Mouse (Mus musculus) embryonic facial prominence, embryonic 10.5 days (tissue): ENCODE results near the gene Lrrc58. TPM values are rescaled to one million over a fixed set of nuclear protein-coding genes. Genes with fewer than 3 reads are reported as not detected.

Experiments
- DNase-seq: peaks from one replicate; pipeline ENCODE4 v3.0.0-alpha.2; 2017; ENCODE audit warnings: low spot score
- H3K27ac ChIP-seq: fragments of 300-500 bp; sonication (generic); replicated peaks from 2 replicates; pipeline ENCODE4 v1.5.1; 2016; ENCODE audit warnings: mild to moderate bottlenecking
- H3K27me3 ChIP-seq: fragments of 300-500 bp; sonication (generic); replicated peaks from 2 replicates; pipeline ENCODE4 v1.6.1; 2016; ENCODE audit warnings: low read depth, mild to moderate bottlenecking; ENCODE audit not compliant: poor library complexity, severe bottlenecking
- H3K36me3 ChIP-seq: fragments of 300-500 bp; sonication (generic); replicated peaks from 2 replicates; pipeline ENCODE4 v1.6.1; 2016; ENCODE audit warnings: mild to moderate bottlenecking, moderate library complexity
- H3K4me1 ChIP-seq: fragments of 300-500 bp; sonication (generic); 2 replicates; pipeline ENCODE4 v1.6.1; 2016
- H3K4me3 ChIP-seq: fragments of 300-500 bp; sonication (generic); 2 replicates; pipeline ENCODE4 v1.5.1; 2016; ENCODE audit warnings: mild to moderate bottlenecking, moderate library complexity
- H3K9me3 ChIP-seq: fragments of 300-500 bp; sonication (generic); 2 replicates; pipeline ENCODE4 v1.6.1; 2016; ENCODE audit warnings: mild to moderate bottlenecking
- WGBS: fragments of 180-500 bp; shearing (Covaris S2); methylation state at CpG from one replicate; pipeline ENCODE4 v1.1.7; 2016; 5-methylcytosine and 5-hydroxymethylcytosine counted together
- polyA plus RNA-seq: library from polyadenylated mRNA; unstranded; fragments of >200 nt; fragmentation: Nextera tagmentation; extraction: Ambion mirVana; gene quantifications from 2 replicates; pipeline ENCODE4 v1.2.1, GENCODE M21; 2016

Gene Lrrc58
- polyA plus RNA-seq, 1 experiment from 2014 or later, result 68.9 TPM

- Histone ChIP-seq H3K9me3 (no peaks in the 10 kb centered on the region), H3K27ac (no peak overlapping the region), H3K4me3 (no peak overlapping the region), H3K4me1 (peaks cover 19% of the 10 kb centered on the region), H3K36me3 (peaks cover 79% of the 10 kb centered on the region), H3K27me3 (no peaks in the 10 kb centered on the region)
- 89% methylated on average over 4 of the region's 4 CpGs for WGBS
- no peak for DNase-seq
Measured at GRCm38 (mm10) chr16:37874501-37875235, 6.5 kb downstream of the Lrrc58 start.

- no peak for DNase-seq
- H3K36me3 ChIP-seq, result peaks cover 84% of the 10 kb centered on the region
- no peaks in the 10 kb centered on the region for H3K27me3 ChIP-seq
- WGBS, result 97% methylated on average over 3 of the region's 3 CpGs
- H3K4me1 ChIP-seq, result 0 out of 2 replicates have a peak, but pooled peaks cover 4% of the 10 kb centered on the region
- H3K4me3 ChIP-seq, result no peak overlapping the region
- H3K9me3 ChIP-seq, result no peaks in the 10 kb centered on the region
- H3K27ac ChIP-seq, result no peak overlapping the region
Measured at GRCm38 (mm10) chr16:37877406-37877805, 9.2 kb downstream of the Lrrc58 start.

DNA sequence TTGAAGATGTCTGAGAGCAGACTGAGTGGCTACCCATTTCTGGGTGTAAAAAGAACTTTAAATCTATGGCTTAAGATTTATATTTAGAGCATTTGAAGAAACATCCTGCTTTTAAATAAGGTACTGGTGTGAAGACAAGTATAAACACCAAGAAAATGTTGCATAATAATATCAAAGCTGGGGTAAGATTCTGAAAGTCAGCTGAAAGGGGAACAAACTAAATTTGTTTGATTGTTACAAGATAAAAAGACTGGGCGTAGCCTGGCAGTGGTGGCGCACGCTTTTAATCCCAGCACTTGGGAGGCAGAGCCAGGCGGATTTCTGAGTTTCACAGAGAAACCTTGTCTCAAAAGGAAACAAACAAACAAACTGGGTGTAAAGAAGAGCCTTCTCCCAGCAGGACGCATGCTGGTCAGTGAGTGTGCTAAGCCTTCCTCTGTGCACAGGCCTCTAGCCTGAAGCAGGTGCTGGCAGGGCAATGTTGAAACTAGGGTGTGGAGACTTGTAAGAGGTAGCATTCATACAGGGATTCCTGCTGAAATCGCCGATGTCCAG is 10.8 kb downstream of the Lrrc58 start:
- no peaks in the 10 kb centered on the region for H3K27me3 ChIP-seq
- 0 out of 2 replicates have a peak, but pooled peaks cover 4% of the 10 kb centered on the region for H3K4me1 ChIP-seq
- DNase-seq, result no peak
- H3K4me3 ChIP-seq, result no peak overlapping the region
- peaks cover 86% of the 10 kb centered on the region for H3K36me3 ChIP-seq
- 93% methylated on average over 7 of the region's 7 CpGs for WGBS
- H3K27ac ChIP-seq, result no peak overlapping the region
- no peaks in the 10 kb centered on the region for H3K9me3 ChIP-seq

DNA sequence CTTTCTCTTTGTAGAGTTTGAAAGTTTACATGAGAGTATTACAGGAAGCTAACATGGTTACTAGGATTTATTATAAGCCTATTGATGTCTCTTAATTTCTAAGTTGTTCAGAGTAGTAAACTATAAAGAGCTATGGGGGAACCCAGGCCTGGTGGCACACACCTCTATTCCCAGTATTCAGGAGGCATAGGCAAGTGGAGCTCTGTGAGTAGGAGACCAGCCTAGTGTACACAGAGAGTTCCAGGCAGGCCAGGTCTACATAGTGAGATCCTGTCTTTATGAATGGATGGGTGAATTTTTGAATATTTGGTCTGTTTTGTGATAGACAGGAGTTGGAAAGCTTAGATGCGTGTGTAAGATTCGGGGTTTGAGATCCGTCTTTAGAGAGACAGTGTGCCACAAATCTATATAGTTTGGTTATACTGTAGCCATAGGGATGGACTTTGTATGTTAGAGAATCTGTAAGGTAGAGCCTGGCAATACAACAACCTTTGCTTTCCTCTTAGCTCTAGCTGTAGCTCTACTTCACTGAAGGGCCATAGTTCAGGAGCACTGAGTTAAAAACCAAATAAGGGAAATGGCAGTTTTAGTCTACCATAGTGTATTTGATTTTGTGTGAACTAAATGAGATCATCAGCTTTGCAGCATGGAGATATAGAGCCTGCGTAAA is 11.7 kb downstream of the Lrrc58 start:
- Histone ChIP-seq H3K27me3 (no peaks in the 10 kb centered on the region), H3K9me3 (no peaks in the 10 kb centered on the region), H3K4me1 (0 out of 2 replicates have a peak, but pooled peaks cover 4% of the 10 kb centered on the region), H3K27ac (no peak overlapping the region), H3K36me3 (peaks cover 86% of the 10 kb centered on the region), H3K4me3 (no peak overlapping the region)
- no peak for DNase-seq
- WGBS, result 94% methylated on average over 4 of the region's 4 CpGs

DNA sequence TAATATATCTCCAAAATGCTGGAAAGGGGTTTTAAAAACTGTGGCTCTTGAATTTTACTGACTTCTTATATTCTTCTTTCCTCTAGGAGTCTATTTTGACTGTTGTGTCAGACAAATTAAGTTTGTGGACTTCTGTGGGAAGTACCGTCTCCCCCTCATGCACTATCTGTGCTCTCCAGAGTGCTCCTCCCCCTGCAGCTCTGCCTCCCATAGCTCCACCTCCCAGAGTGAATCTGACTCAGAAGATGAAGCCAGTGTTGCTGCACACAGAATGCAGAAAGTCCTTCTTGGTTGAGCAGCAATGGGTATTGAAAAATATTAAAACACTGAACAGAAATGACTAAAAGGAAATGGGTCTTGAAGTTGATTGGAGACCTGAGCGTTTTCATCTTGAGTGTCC is 13.0 kb downstream of the Lrrc58 start:
- peaks cover 84% of the 10 kb centered on the region for H3K36me3 ChIP-seq
- no peaks in the 10 kb centered on the region for H3K9me3 ChIP-seq
- no peaks in the 10 kb centered on the region for H3K27me3 ChIP-seq
- H3K27ac ChIP-seq, result no peak overlapping the region
- 0 out of 2 replicates have a peak, but pooled peaks cover 4% of the 10 kb centered on the region for H3K4me1 ChIP-seq
- DNase-seq, result no peak
- WGBS, result 83% methylated on average over 2 of the region's 2 CpGs
- H3K4me3 ChIP-seq, result no peak overlapping the region

DNA sequence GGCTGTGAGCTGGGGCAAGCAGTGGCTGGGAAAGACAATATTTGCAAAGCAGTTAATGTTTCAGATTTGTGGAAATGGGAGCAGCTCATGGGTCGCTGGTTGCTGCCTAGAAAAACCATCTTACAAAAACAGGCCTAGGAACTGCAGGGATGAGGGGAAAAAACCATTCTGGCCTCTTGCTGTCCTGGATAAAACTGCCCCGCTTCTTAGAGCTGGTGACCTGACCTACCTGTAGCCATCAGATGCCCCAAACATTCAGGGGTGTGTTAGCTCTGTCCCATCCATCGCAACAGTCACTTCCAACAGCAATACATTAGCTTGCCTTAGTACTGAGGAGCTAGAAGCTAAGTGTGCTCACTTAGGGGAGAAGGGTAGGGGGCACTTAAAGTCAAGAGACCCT is 20.8 kb downstream of the Lrrc58 start:
- Histone ChIP-seq H3K4me3 (no peak overlapping the region), H3K27me3 (no peaks in the 10 kb centered on the region), H3K36me3 (peaks cover 20% of the 10 kb centered on the region), H3K27ac (no peak overlapping the region), H3K9me3 (no peaks in the 10 kb centered on the region), H3K4me1 (peaks cover 16% of the 10 kb centered on the region)
- DNase-seq, result no peak
- WGBS, result 94% methylated on average over 3 of the region's 3 CpGs

DNA sequence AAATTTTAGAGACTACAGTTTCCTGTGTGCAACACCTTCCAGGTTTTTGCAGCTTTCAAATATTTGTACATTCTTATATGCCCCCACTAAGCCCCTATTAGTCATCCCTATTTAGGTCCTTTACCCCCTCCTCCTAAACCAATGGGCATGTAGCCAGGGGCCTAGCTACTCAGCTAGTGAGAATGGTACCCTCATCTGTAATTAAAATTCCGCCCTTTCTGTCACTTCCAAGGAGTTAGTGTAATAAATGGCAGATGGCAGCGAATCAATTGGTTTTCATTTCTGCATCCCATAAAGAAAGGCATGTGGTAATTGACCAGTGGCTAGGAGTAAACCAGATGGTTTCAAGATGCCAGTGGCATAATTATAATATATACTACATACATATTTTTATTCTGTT is 24.5 kb downstream of the Lrrc58 start:
- DNase-seq, result no peak
- no peak overlapping the region for H3K27ac ChIP-seq
- 63% methylated on average over 2 of the region's 2 CpGs for WGBS

GRCm38 (mm10) chr16:37893381-37893780 is 25.2 kb downstream of the Lrrc58 start:
- Histone ChIP-seq H3K4me3 (no peak overlapping the region), H3K27ac (no peak overlapping the region), H3K9me3 (no peaks in the 10 kb centered on the region), H3K4me1 (peaks cover 16% of the 10 kb centered on the region), H3K27me3 (no peaks in the 10 kb centered on the region), H3K36me3 (peaks cover 7% of the 10 kb centered on the region; the same call in 1 of the 2 replicates)
- DNase-seq, result no peak
- WGBS, result 73% methylated on average over 6 of the region's 6 CpGs

More for the DNA sequence above, 24.5 kb downstream of the Lrrc58 start:
- Histone ChIP-seq H3K4me1 (peaks cover 16% of the 10 kb centered on the region), H3K36me3 (peaks cover 7% of the 10 kb centered on the region; the same call in 1 of the 2 replicates), H3K27me3 (no peaks in the 10 kb centered on the region), H3K4me3 (no peak overlapping the region), H3K9me3 (no peaks in the 10 kb centered on the region)

DNA sequence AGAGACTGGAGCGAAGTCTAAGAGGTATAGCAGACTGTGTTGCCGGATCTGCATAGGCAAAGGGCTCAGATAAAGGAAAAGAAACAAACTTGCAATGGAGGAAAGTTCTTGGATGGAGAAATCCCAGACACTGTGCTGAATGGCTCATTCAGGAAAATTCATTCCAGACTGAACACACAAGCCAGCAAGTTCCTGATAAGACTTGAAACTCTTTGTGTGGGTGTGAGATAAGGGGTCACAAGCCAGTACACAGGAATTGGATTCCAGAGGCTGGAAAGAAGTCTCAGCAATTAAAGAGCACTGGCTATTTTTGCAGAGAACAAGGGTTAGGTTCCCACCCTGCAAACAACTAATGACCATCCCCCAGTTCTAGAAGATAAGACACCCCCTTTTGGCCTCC is 25.8 kb downstream of the Lrrc58 start:
- Histone ChIP-seq H3K36me3 (peaks cover 4% of the 10 kb centered on the region; the same call in 1 of the 2 replicates), H3K27me3 (no peaks in the 10 kb centered on the region), H3K4me1 (peaks cover 16% of the 10 kb centered on the region), H3K4me3 (no peak overlapping the region), H3K27ac (no peak overlapping the region), H3K9me3 (no peaks in the 10 kb centered on the region)
- 85% methylated on average over 2 of the region's 2 CpGs for WGBS
- no peak for DNase-seq

GRCm38 (mm10) chr16:37898790-37899189 is 30.6 kb downstream of the Lrrc58 start:
- Histone ChIP-seq H3K4me1 (peaks cover 10% of the 10 kb centered on the region; the same call in 1 of the 2 replicates), H3K36me3 (no peaks in the 10 kb centered on the region), H3K27ac (no peak overlapping the region), H3K27me3 (no peaks in the 10 kb centered on the region), H3K4me3 (no peak overlapping the region), H3K9me3 (no peaks in the 10 kb centered on the region)
- DNase-seq, result no peak
- WGBS, result 80% methylated on average over 5 of the region's 5 CpGs

DNA sequence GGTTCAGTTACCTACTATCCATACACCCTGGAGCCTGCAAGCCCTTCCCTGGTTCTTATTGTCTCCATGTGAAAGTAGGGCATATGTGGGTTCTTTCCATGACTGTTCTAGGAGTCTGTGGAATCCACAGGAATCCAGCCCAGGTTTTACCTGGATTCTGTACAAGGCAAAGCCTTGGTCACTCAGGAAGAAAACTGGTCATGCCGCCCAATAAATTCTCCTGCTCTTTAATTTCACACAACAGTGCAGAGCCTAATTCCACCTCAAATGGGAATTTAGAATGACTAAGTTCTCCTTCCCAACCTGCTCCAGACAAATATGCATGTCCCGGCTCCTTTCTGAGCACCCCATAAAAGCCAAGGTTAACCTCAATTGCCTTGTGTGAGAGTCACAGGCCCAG is 31.2 kb downstream of the Lrrc58 start:
- 42% methylated on average over 2 of the region's 2 CpGs for WGBS
- Histone ChIP-seq H3K4me3 (no peak overlapping the region), H3K4me1 (peaks cover 10% of the 10 kb centered on the region; the same call in 1 of the 2 replicates), H3K27ac (no peak overlapping the region), H3K27me3 (no peaks in the 10 kb centered on the region), H3K36me3 (no peaks in the 10 kb centered on the region), H3K9me3 (no peaks in the 10 kb centered on the region)
- no peak for DNase-seq

GRCm38 (mm10) chr16:37901318-37901717 is 33.1 kb downstream of the Lrrc58 start:
- H3K9me3 ChIP-seq, result no peaks in the 10 kb centered on the region
- H3K27me3 ChIP-seq, result no peaks in the 10 kb centered on the region
- no peak for DNase-seq
- H3K36me3 ChIP-seq, result no peaks in the 10 kb centered on the region
- no peak overlapping the region for H3K27ac ChIP-seq
- peaks cover 10% of the 10 kb centered on the region; the same call in 1 of the 2 replicates for H3K4me1 ChIP-seq
- no peak overlapping the region for H3K4me3 ChIP-seq
- 43% methylated on average over 11 of the region's 11 CpGs for WGBS
